Mouse (Mus musculus) hindbrain, embryonic 10.5 days (tissue): ENCODE measurements around the gene Akr1b7. TPM values are rescaled to one million over a fixed set of nuclear protein-coding genes. Genes with fewer than 3 reads are reported as not detected.
"Not testable (repeated sequence)": the region's sequence is repeated elsewhere in the genome, so short reads cannot be mapped to it uniquely, and the experiment has no call there.

Source experiments
- DNase-seq: peaks from one replicate; pipeline ENCODE4 v3.0.0-alpha.2; 2017; ENCODE audit warnings: low spot score
- H3K27ac ChIP-seq: fragments of 300-500 bp; sonication (generic); 2 replicates; pipeline ENCODE4 v1.5.1; 2016; ENCODE audit warnings: mild to moderate bottlenecking, moderate library complexity
- H3K27me3 ChIP-seq: fragments of 300-500 bp; sonication (generic); 2 replicates; pipeline ENCODE4 v1.6.1; 2016; ENCODE audit warnings: mild to moderate bottlenecking; ENCODE audit not compliant: poor library complexity, insufficient read depth, severe bottlenecking
- H3K36me3 ChIP-seq: fragments of 300-500 bp; sonication (generic); 2 replicates; pipeline ENCODE4 v1.6.1; 2016; ENCODE audit warnings: mild to moderate bottlenecking, moderate library complexity
- H3K4me1 ChIP-seq: fragments of 300-500 bp; sonication (generic); replicated peaks from 2 replicates; pipeline ENCODE4 v1.6.1; 2016; ENCODE audit warnings: mild to moderate bottlenecking
- H3K4me3 ChIP-seq: fragments of 300-500 bp; sonication (generic); 2 replicates; pipeline ENCODE4 v1.5.1; 2016; ENCODE audit warnings: mild to moderate bottlenecking, moderate library complexity
- H3K9me3 ChIP-seq: fragments of 300-500 bp; sonication (generic); 2 replicates; pipeline ENCODE4 v1.6.1; 2016; ENCODE audit warnings: mild to moderate bottlenecking, moderate library complexity
- WGBS: fragments of 180-500 bp; shearing (Covaris S2); methylation state at CpG from one replicate; pipeline ENCODE4 v1.1.7; 2016; 5-methylcytosine and 5-hydroxymethylcytosine counted together
- polyA plus RNA-seq: library from polyadenylated mRNA; unstranded; fragments of >200 nt; fragmentation: Nextera tagmentation; extraction: Ambion mirVana; gene quantifications from 2 replicates; pipeline ENCODE4 v1.2.1, GENCODE M21; 2016

The Akr1b7 gene
- polyA plus RNA-seq, 1 experiment from 2014 or later: not detected

GRCm38 (mm10) chr6:34398431-34398830 is 13.7 kb upstream of the Akr1b7 start:
- WGBS: 89% methylated on average over 6 of the region's 6 CpGs
- Histone ChIP-seq H3K27ac (no peak overlapping the region), H3K36me3 (peaks cover 21% of the 10 kb centered on the region), H3K9me3 (no peaks in the 10 kb centered on the region), H3K27me3 (no peaks in the 10 kb centered on the region), H3K4me1 (no peaks in the 10 kb centered on the region), H3K4me3 (no peak overlapping the region)
- DNase-seq: no peak

GRCm38 (mm10) chr6:34399606-34400220 is 12.4 kb upstream of the Akr1b7 start:
- Histone ChIP-seq H3K27ac (no peak overlapping the region), H3K27me3 (no peaks in the 10 kb centered on the region), H3K9me3 (no peaks in the 10 kb centered on the region), H3K36me3 (peaks cover 12% of the 10 kb centered on the region), H3K4me1 (no peaks in the 10 kb centered on the region), H3K4me3 (no peak overlapping the region)
- 83% methylated on average over 13 of the region's 13 CpGs for WGBS
- DNase-seq: no peak

GRCm38 (mm10) chr6:34400696-34401095 is 11.4 kb upstream of the Akr1b7 start:
- H3K9me3 ChIP-seq: no peaks in the 10 kb centered on the region
- no peaks in the 10 kb centered on the region for H3K27me3 ChIP-seq
- DNase-seq: no peak
- H3K27ac ChIP-seq: no peak overlapping the region
- WGBS: 84% methylated on average over 2 of the region's 2 CpGs
- H3K4me1 ChIP-seq: no peaks in the 10 kb centered on the region
- H3K4me3 ChIP-seq: no peak overlapping the region
- peaks cover 12% of the 10 kb centered on the region for H3K36me3 ChIP-seq

DNA sequence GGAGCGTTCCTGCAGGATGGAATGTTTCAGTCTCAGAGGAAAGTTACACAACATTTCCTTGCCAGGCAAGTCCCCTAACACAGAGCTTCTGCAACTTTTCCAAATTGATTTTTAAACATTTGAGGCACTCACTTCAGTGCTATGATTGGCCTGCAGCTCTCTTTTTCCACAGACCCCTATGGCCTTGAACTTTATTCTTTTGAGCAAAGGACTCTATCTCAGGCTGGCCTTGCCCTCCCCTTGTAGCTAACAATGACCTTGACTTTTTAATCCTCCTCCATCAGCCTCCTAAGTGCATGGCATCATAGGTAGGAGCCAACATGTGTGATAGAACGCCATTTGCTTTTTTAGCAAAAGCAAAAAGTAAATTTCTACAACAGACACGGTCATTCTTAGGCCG is 5.4 kb upstream of the Akr1b7 start:
- no peaks in the 10 kb centered on the region for H3K9me3 ChIP-seq
- H3K4me1 ChIP-seq: no peaks in the 10 kb centered on the region
- H3K36me3 ChIP-seq: no peaks in the 10 kb centered on the region
- no peak overlapping the region for H3K4me3 ChIP-seq
- H3K27me3 ChIP-seq: no peaks in the 10 kb centered on the region
- no peak overlapping the region for H3K27ac ChIP-seq
- WGBS: 93% methylated on average over 4 of the region's 4 CpGs
- no peak for DNase-seq

GRCm38 (mm10) chr6:34407403-34407802 is 4.7 kb upstream of the Akr1b7 start:
- Histone ChIP-seq H3K4me1 (no peaks in the 10 kb centered on the region), H3K9me3 (no peaks in the 10 kb centered on the region), H3K27me3 (no peaks in the 10 kb centered on the region), H3K36me3 (no peaks in the 10 kb centered on the region), H3K27ac (no peak overlapping the region), H3K4me3 (no peak overlapping the region)
- WGBS: 87% methylated on average over 10 of the region's 10 CpGs
- no peak for DNase-seq

DNA sequence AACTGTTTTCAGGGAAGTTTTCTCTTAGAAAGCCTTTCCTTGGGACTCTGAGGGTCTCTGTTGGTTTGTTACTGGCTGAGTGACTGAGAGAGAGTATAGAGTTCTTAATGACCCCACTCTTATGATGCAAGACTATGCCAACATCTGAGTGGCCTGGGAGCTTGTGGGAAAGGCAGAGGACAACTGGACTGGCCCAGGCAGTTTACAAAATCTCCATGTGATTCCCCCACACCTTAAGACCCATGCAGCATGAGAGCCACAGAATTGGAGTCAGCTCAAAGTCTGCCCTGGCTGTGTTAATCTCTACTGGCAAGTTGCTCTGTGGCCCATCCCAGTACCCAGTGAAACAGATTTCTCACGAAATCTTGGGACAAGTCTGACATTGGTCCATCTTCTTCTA is 554 bp downstream of the Akr1b7 start:
- no peak overlapping the region for H3K27ac ChIP-seq
- 79% methylated on average over 1 of the region's 1 CpGs for WGBS
- DNase-seq: no peak
- no peak overlapping the region for H3K4me3 ChIP-seq
- no peaks in the 10 kb centered on the region for H3K27me3 ChIP-seq
- no peaks in the 10 kb centered on the region for H3K9me3 ChIP-seq
- no peaks in the 10 kb centered on the region for H3K36me3 ChIP-seq
- no peaks in the 10 kb centered on the region for H3K4me1 ChIP-seq

- not testable (repeated sequence) for DNase-seq, H3K4me1 ChIP-seq, H3K27me3 ChIP-seq, H3K36me3 ChIP-seq, H3K4me3 ChIP-seq, H3K9me3 ChIP-seq, H3K27ac ChIP-seq
- 67% methylated on average over 1 of the region's 1 CpGs for WGBS
These were observed 1.3 kb downstream of the Akr1b7 start for GRCm38 (mm10) chr6:34413386-34413785.

DNA sequence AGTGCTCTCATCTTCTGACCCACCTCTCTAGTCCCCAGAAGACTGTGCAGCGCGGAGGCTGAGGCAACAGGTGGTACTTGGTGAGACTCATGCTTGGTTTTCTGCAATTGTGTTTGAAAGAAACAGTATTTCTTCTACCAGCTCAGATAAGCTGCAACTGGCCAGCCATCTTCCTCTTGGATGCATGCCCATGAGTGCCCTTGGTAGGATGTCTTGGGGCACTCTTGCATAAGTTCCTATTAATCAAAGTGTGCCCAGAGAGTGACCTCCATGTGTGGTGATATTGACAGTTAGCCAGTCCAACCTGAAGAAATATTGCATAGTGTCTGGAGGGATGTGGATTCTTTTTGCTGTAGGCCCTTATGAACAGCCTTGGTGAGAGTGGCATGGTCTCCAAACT is 4.4 kb downstream of the Akr1b7 start:
- WGBS: 98% methylated on average over 2 of the region's 2 CpGs

GRCm38 (mm10) chr6:34419071-34419470 is 6.9 kb downstream of the Akr1b7 start:
- Histone ChIP-seq H3K27ac (no peak overlapping the region), H3K9me3 (no peaks in the 10 kb centered on the region), H3K27me3 (no peaks in the 10 kb centered on the region), H3K4me1 (no peaks in the 10 kb centered on the region), H3K36me3 (no peaks in the 10 kb centered on the region), H3K4me3 (no peak overlapping the region)
- DNase-seq: no peak

More for the DNA sequence above, 4.4 kb downstream of the Akr1b7 start:
- no peak for DNase-seq
- H3K27ac ChIP-seq: no peak overlapping the region
- H3K4me1 ChIP-seq: no peaks in the 10 kb centered on the region
- H3K36me3 ChIP-seq: no peaks in the 10 kb centered on the region
- no peaks in the 10 kb centered on the region for H3K9me3 ChIP-seq
- no peaks in the 10 kb centered on the region for H3K27me3 ChIP-seq
- no peak overlapping the region for H3K4me3 ChIP-seq

GRCm38 (mm10) chr6:34439006-34439405 is 26.9 kb downstream of the Akr1b7 start:
- WGBS: 60% methylated on average over 2 of the region's 2 CpGs
- Histone ChIP-seq H3K36me3 (no peaks in the 10 kb centered on the region), H3K4me3 (no peak overlapping the region), H3K27ac (no peak overlapping the region), H3K27me3 (no peaks in the 10 kb centered on the region), H3K4me1 (no peaks in the 10 kb centered on the region; the same call in 1 of the 2 replicates), H3K9me3 (no peaks in the 10 kb centered on the region)
- no peak for DNase-seq

- Histone ChIP-seq H3K27me3 (no peaks in the 10 kb centered on the region), H3K4me3 (no peak overlapping the region), H3K27ac (no peak overlapping the region), H3K9me3 (no peaks in the 10 kb centered on the region), H3K36me3 (no peaks in the 10 kb centered on the region), H3K4me1 (no peaks in the 10 kb centered on the region; the same call in 1 of the 2 replicates)
- WGBS: 71% methylated on average over 9 of the region's 9 CpGs
- no peak for DNase-seq
These were observed 29.6 kb downstream of the Akr1b7 start for GRCm38 (mm10) chr6:34441556-34442257.

DNA sequence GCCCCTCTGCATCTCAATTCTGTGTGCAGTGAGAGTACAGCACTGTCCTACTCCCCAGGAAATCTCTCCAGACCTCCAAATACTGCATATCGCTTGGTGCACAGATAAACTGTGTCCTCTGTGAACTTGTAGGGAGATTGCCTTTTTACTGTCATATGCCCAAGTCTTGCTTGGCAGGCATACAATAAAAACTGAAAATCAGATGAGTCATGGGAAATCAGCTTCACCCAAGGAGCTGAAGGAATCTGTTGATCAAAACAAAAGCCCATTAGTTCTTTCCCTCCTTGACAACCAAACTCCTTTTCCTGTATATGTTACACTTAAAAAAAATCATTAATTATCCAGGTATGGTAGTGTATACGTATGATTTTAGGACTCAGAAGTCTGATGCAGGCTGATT is 31.7 kb downstream of the Akr1b7 start:
- WGBS: 92% methylated on average over 2 of the region's 2 CpGs
- H3K4me3 ChIP-seq: no peak overlapping the region
- no peaks in the 10 kb centered on the region for H3K27me3 ChIP-seq
- no peaks in the 10 kb centered on the region for H3K4me1 ChIP-seq
- H3K36me3 ChIP-seq: no peaks in the 10 kb centered on the region
- H3K27ac ChIP-seq: no peak overlapping the region
- H3K9me3 ChIP-seq: no peaks in the 10 kb centered on the region
- no peak for DNase-seq

DNA sequence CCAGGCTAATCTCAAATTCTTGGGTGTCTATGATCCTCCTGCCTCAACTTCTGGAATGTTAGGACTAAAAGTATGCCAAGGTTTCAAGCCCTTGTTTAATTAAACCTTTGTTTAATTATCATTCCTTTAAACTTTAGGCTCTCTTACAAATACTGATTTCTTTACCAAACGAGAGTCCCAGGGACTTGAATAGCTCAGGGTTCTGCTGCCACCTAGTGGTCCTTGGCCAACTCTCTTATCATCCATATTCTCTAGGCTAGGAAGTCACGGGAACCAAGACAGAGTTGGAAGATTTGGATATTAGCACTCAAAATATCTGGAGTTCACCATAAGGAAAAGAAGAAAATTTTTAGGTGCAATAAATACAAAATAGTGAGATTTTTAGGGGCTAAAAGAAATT is 35.8 kb downstream of the Akr1b7 start:
- Histone ChIP-seq H3K4me1 (no peaks in the 10 kb centered on the region), H3K27me3 (no peaks in the 10 kb centered on the region), H3K36me3 (no peaks in the 10 kb centered on the region), H3K27ac (no peak overlapping the region), H3K9me3 (no peaks in the 10 kb centered on the region), H3K4me3 (no peak overlapping the region)
- WGBS: 16% methylated on average over 2 of the region's 2 CpGs
- DNase-seq: peak; percentile 64
